Mouse (Mus musculus) testis, adult 2 months (tissue): ENCODE results near the gene Prr5.

Experiments used
- CTCF ChIP-seq: fragments of 200-500 bp; IDR thresholded peaks from 2 replicates; pipeline ENCODE4 v1.5.1; 2012; ENCODE audit warnings: low read depth, mild to moderate bottlenecking, inconsistent platforms, low read length, moderate library complexity; ENCODE audit not compliant: control insufficient read depth, insufficient read depth, insufficient replicate concordance
- POLR2A ChIP-seq: fragments of 200-500 bp; IDR thresholded peaks from 2 replicates; pipeline ENCODE4 v1.6.1; 2012; ENCODE audit warnings: low read depth, mild to moderate bottlenecking, inconsistent platforms, low read length, moderate library complexity; ENCODE audit not compliant: control insufficient read depth

DNA sequence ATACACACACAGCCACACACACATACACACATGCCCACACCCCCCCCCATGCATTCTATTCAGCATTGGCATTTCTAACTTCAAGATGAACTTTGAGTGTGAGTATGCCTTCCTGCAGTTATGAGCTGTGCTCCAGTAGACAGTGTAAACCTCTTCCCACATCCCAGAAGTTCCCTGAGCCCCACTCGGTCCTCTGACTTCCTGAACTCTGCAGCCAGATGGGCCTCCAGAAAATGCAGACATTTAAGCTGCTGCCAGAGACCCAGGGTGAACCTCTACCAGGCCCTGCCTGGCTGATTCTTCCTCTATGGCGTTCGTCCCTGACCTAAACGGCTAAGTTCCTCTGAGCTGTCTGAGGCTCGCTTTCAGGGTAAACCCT is 30.4 kb upstream of the Prr5 start:
- no peak for TF ChIP-seq POLR2A
- no peak for TF ChIP-seq CTCF
